Mouse (Mus musculus): ENCODE measurements at regions not wholly inside any gene's neighbourhood (a gene's known extent, or its start where the extent isn't known, plus 50 kb on each side); places are given as distances from the start of the nearest gene placed in this dataset.

GRCm38 (mm10) chr15:62470683-62471331 is 1374.2 kb downstream of the Gsdmc2 start:
- DNase-seq = no peak

GRCm38 (mm10) chr15:62468076-62468475 is 1376.9 kb downstream of the Gsdmc2 start:
- DNase-seq = peak; percentile 28

DNA sequence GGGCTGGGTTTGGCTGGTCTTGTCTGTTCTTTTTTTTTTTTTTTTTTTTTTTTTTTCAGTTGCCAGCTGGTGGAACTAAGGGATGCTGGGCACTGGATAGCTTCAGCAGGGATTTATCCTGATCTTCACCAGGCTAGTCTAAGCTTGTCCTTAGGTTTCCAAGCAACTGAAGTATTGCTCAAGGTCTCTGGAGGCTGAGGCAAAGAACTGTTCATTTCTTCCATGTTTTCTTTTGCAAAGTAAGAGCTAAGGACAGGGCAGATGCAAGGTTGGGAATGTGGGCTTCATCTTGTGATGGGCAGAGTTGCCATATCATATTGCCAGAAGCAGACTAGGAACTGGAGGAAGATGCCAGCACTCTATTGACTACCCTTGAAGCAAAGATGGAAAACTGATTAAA is 1378.1 kb downstream of the Gsdmc2 start:
- no peak for DNase-seq

DNA sequence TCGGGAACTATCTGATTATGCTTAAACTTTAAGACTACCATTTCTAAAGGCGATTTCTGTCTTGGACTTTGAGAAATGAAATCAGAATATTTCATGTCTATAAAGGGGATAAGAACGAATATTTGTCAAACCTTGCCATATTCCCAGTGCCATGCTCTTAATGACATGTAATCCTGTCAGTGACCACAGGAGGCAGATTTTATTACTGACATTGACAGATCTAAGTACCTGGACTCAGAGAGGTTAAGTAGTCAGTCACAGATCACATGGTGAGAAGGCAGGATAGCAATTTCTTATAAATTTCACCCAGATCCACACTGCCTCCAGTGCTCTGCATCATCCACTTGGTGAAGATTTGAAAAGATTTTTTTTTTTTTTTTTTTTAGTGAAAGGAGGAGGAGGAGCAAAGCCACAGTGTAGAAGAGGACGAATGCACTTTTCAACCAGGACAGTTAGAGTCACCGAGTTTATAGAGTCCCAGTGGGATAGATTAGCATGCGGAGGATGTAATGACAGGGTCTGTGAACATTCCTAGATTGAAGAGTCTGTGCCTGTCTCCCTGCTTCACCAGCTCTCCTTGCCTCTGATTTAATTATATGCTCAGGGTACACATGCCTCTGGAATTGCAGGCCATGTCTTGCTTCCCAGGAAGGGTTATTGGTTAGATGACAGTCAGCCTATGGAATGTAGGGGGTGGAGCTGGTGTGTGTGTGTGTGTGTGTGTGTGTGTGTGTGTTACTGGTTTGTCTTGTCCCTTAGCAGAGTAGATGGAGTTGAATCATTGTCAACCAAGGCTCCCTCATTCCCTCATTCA is 1379.7 kb downstream of the Gsdmc2 start:
- DNase-seq = no peak

- peak; percentile 11 for DNase-seq
Observed at GRCm38 (mm10) chr15:62462698-62463097, 1382.3 kb downstream of the Gsdmc2 start.

- DNase-seq = no peak
Observed at GRCm38 (mm10) chr15:62461398-62462051, 1383.5 kb downstream of the Gsdmc2 start.

DNA sequence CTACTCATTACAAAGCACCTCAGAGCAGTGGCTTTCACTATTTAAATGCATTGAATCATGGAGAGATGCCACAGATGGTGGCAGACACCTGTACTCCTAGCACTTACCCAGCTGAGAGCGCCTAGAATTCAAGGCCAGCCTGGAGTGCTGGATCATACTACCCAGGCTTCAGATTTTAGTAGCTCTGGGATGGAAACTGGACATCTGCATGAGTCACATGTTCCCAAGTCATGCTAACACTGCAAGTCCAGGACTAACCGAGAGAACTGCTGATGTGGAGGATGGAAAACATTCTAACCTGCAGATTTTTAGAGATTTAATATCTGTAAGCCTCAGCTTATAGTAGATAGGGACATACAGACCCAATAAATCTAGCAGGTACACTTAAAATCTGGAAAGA is 1384.3 kb downstream of the Gsdmc2 start:
- no peak for DNase-seq

DNA sequence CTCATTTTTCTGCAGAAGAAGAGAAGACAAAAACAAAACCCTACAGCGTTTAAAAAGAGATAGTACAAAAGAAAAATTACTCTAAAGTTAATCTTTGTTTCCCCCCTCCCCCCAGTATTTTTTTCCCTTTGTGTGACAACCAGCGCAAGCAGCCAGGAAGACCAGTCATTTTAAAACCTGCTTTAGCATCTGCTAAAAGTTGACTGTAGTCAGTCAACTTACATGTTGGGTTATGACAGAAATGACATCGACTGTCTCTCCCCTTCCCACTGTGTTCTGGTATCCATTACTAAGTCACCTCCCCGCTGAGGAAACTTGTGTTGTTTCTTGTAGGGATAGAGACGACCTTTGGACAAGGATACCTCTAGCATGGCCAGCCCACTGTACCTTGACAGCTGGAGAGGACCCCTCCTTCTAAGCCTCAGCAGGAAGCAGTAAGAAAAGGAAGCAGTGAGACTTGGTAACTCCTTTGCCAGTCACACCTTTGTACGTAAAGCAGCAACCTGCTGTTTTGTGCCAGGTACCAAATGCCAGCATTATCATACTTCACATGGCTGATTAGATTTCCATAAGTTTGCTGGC is 1384.9 kb downstream of the Gsdmc2 start:
- no peak for DNase-seq

GRCm38 (mm10) chr15:62457990-62458389 is 1387.0 kb downstream of the Gsdmc2 start:
- DNase-seq = no peak

DNA sequence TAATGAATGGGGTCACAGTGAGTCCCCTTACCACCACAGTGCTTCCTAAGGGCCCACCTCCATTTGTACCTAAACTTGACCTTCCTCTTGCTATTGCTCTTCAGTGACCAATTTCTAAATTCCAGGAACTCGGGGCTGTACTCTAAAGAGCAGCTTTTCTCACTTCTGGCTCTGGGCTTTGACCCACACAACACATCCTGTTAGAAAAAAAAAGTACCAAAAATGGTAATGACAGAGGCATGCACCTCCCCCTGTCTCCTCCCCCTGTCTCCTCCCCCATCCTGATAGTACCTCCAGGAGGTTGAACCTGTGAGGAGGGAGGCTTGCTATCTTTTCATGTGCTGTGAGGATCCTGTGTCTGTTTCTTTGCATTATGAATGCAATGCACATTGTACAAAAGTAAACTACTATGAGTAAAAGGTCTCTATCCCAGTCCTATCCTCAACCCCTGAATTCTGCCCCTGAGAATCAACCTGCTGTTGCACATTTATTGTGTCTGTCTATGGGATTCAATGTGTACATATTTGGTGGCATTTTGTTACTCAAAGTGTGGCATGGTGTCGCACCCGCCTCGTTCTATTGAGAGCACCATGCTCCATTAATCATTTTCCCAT is 1387.8 kb downstream of the Gsdmc2 start:
- DNase-seq = no peak

DNA sequence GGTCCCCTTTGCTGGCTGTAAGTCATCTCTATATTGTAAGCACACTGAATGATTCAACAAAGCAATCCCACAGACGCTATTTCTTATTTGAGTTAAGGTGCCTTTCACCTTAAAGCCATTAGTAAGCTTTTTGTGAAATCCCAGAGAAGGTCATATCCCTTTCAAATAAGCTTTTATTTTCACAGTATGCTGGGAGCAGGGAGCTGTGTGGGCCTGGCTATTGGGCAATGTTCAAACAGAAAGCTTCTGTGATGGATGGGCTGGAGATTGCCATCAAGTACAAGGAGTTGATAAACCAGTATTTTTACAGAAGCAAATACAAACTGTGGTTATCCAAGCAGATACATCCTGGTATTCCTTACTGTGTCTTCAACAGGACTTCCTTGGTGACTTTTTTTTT is 1389.0 kb downstream of the Gsdmc2 start:
- no peak for DNase-seq

DNA sequence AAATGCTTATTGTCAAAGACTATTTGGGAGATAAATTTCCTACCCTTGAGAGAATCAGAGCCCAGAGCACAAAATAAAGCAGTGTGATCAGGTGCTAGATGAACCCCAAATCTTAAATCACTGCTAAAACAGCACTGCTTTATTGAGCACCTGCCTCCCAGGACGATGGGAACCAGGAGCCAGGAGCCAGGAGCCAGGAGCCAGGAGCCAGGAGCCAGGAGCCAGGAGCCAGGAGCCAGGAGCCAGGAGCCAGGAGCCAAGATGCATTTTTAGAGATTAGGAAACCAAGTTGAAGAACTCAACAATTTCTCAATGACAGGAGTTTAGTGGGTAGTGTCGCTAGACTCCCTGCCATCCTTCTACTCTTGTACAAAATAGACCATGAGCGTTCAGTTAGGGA is 1396.9 kb downstream of the Gsdmc2 start:
- DNase-seq = no peak

- DNase-seq = no peak
Observed at GRCm38 (mm10) chr15:62439211-62439610, 1405.8 kb downstream of the Gsdmc2 start.

GRCm38 (mm10) chr15:62436631-62437030 is 1408.3 kb downstream of the Gsdmc2 start:
- no peak for DNase-seq

DNA sequence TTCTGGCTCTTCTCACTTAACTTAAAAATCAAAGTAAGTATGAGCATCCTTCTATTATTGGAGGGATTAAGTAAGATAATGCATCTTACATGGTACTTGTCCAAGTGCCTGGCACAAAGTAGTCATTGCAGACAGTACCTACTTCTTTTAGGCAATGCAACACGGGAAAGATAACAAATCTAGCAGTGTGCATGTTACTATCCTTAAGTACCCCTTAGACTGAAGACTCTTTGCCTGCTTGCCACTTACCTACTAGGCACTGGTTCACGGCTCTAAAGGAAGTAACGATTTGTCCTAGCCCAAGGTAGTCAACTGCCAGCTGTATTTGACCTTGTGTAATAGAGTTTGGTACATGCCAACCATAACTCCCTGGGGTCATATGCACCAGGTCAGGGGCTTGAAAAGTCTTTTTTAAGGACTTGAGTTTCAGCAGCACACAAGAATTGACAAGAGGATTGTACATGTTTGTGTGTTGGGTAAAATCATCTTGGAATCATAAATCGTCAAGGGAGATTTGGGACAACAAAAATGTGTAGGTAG is 1409.8 kb downstream of the Gsdmc2 start:
- DNase-seq = no peak

DNA sequence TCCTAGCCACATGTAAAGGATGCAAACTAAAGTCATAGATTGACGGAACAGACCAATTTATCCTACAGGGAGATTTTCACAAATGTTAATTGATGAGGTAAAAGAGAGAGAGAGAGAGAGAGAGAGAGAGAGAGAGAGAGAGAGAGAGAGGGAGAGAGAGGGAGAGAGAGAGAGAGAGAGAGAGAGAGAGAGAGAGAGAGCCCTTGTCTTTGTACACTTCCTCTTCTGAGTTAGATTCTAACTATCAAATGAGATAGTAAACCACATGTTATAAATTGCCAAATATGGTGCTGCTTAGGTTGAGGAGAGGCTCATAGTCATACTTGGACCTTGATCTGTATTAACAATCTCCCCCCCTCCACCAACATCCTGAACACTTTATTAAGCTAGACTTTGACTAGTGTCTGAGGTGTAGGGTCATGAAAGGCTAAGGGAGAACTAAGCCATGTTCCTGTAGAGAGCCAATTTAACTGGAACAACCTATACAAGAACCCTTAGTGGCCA is 1412.2 kb downstream of the Gsdmc2 start:
- no peak for DNase-seq

DNA sequence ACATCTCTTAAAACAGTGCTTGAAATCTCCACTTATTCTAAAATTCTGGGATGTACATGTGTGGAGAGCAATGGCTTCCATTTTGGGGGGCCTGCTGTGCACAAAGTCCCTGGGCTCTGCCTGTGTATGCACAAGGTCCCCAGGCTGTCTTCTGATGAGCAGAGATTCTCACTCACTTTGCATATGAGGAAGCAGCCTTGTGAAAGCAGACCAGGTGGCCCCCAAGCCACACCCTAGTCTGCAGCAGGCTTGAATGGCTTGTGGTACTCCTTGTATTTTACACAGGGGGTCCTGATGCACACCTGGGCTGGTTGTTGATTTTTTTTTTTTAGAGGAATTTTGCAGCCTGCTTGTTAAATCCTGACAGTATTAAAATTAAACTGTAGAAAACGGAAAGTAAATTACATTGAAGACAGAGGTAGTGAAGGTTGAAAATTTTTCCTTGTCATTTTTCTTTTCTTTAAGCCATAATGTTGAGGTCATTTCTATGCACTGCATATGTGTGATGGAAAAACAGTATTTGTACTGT is 1413.8 kb downstream of the Gsdmc2 start:
- DNase-seq = no peak

DNA sequence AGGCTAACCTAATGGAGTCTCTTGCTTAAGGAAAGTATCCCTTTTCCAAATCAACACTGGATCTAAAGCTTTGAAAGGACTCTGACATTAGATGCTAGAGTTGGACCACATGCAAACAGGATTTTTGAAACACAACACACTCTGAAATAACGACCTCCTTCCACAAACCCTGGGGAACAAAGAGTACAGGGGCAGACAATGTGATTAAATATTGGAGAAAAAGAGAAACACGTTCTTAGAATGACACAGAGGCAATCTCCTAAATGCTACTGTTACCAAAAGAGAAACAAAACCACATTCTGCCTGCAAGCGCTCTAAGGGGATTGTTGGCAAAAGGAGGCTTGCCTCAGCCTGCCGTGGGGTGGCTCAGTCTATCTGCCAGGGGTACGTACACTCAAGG is 1422.0 kb downstream of the Gsdmc2 start:
- no peak for DNase-seq

DNA sequence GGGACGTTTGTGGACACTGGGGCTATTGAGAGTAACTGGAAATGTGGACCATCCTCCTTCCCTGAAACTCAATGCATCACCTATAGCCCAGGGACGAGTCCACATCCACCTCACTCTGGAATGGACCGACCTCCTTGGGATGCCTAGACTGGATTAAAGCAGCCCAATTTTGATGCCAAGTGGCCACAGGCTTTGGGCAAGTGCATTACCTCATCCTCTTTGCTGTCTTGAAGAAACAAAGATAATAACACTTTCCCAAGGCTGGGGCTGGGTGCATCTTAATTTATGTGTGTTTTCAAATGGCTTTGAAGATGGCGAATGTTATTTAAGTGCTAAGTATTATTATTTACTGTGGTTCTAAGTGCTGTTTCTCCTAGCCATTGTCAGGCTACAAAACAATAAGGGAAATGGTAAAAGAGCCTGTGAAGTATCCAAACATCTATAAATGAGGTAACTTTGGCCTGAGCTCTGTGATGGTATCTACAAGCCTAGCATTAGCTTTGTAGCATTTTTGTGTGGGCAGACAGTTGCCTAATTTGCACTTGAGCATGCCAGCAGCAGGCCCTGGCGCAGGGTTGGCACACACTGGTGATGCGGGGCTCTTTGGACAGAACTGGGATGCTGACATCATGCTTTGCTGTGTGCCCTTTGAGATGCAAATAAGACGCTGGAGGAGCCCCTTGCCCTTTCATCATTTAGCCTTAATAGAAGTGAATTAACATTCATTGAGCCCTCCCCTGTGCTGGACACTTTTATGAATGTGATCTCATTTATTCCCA is 1423.7 kb downstream of the Gsdmc2 start:
- DNase-seq = no peak

DNA sequence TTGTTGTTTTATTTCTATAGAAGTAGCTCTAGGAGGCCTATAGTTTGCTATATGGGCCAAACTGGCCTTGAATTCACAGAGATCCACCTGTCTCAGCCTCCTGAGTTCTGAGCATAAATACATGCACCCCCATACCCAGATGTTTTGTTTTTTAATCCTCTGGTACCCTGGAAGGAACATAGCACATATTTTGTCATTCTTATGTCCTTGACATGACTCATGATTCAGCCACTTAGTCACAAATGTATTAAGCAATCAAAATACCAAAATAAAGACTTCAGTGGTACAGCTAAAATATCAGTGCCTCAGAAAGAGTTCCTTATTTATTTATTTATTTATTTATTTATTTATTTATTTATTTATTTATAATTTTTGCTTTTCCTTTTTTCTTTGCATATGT is 1428.3 kb downstream of the Gsdmc2 start:
- DNase-seq = no peak

GRCm38 (mm10) chr15:62413694-62414093 is 1431.3 kb downstream of the Gsdmc2 start:
- DNase-seq = no peak
